11 mouse cellular contexts compared by ENCODE assay signal in genomic region chr12:113101251-113101960, GRCm38 (mm10). TPM values are rescaled to one million over a fixed set of nuclear protein-coding genes. Genes with fewer than 3 reads are reported as not detected.
DNase-seq lines count a peak whose midpoint lies in the region; ATAC-seq lines count a peak whose summit lies in the region.
"Had no signal": no experiment of that assay in that cellular context is flagged by ENCODE, and none has a peak within 500 bp of the region (broad histone marks: within the 10 kb centered on the region; RNA-seq: fewer than 3 reads in every experiment).

No protein-coding gene starts in this region.

- no peaks in the 10 kb centered on the region for H3K27me3 ChIP-seq in hindbrain, embryonic 13.5 days
- no peaks in the 10 kb centered on the region for H3K27me3 ChIP-seq in hindbrain, embryonic 11.5 days (ENCODE audit: control insufficient read depth, insufficient read depth, low read length)
- no peaks in the 10 kb centered on the region for H3K27me3 ChIP-seq in neural tube, embryonic 13.5 days
- no peaks in the 10 kb centered on the region for H3K27me3 ChIP-seq in embryonic facial prominence, embryonic 13.5 days
- no peaks in the 10 kb centered on the region for H3K27me3 ChIP-seq in liver, embryonic 16.5 days (ENCODE audit: control insufficient read depth, insufficient read depth, low read depth, low read length)
- H3K27me3 ChIP-seq: intestine, embryonic 15.5 days had no signal

- no peak overlapping the region for H3K9ac ChIP-seq in hindbrain, embryonic 13.5 days
- H3K9ac ChIP-seq in hindbrain, embryonic 11.5 days (ENCODE audit: low read depth, low read length) = no peak overlapping the region
- H3K9ac ChIP-seq in neural tube, embryonic 13.5 days = 0 out of 2 replicates have a peak overlapping the region, but pooled peaks have one; percentile 45
- H3K9ac ChIP-seq in embryonic facial prominence, embryonic 13.5 days = peak overlapping the region; percentile 1; the same call in 1 of the 2 replicates
- no peak overlapping the region for H3K9ac ChIP-seq in liver, embryonic 16.5 days (ENCODE audit: low read depth, low read length)
- H3K9ac ChIP-seq: forebrain, postnatal 0 days had no signal

- peaks cover 5% of the 10 kb centered on the region; the same call in 1 of the 2 replicates for H3K36me3 ChIP-seq in hindbrain, embryonic 13.5 days
- no peaks in the 10 kb centered on the region for H3K36me3 ChIP-seq in hindbrain, embryonic 11.5 days (ENCODE audit: control insufficient read depth, insufficient read depth, low read length)
- no peaks in the 10 kb centered on the region for H3K36me3 ChIP-seq in neural tube, embryonic 13.5 days
- peaks cover 37% of the 10 kb centered on the region for H3K36me3 ChIP-seq in embryonic facial prominence, embryonic 13.5 days
- H3K36me3 ChIP-seq in liver, embryonic 16.5 days (ENCODE audit: control insufficient read depth, insufficient read depth) = no peaks in the 10 kb centered on the region
- H3K36me3 ChIP-seq: intestine, embryonic 15.5 days had no signal

- 87% methylated on average over 9 of the region's 9 CpGs for WGBS in hindbrain, embryonic 13.5 days
- WGBS in hindbrain, embryonic 11.5 days = 84% methylated on average over 9 of the region's 9 CpGs
- WGBS in neural tube, embryonic 13.5 days = 88% methylated on average over 9 of the region's 9 CpGs
- 80% methylated on average over 9 of the region's 9 CpGs for WGBS in embryonic facial prominence, embryonic 13.5 days
- WGBS in liver, embryonic 16.5 days (ENCODE audit: insufficient replicate concordance) = 64% methylated on average over 9 of the region's 9 CpGs

- H3K4me2 ChIP-seq in hindbrain, embryonic 13.5 days = no peak overlapping the region
- no peak overlapping the region for H3K4me2 ChIP-seq in hindbrain, embryonic 11.5 days (replicated peaks; ENCODE audit: low read depth, low read length)
- H3K4me2 ChIP-seq in neural tube, embryonic 13.5 days = no peak overlapping the region
- H3K4me2 ChIP-seq in embryonic facial prominence, embryonic 13.5 days = no peak overlapping the region
- no peak overlapping the region for H3K4me2 ChIP-seq in liver, embryonic 16.5 days (ENCODE audit: low read depth, low read length)
- H3K4me2 ChIP-seq: intestine, embryonic 15.5 days had no signal

- no peak for ATAC-seq in hindbrain, embryonic 13.5 days (ENCODE audit: low FRiP score)
- ATAC-seq in hindbrain, embryonic 11.5 days (ENCODE audit: low FRiP score) = no peak
- ATAC-seq in neural tube, embryonic 13.5 days (ENCODE audit: low read depth) = no peak
- ATAC-seq in embryonic facial prominence, embryonic 13.5 days (ENCODE audit: insufficient number of reproducible peaks, insufficient read depth, low FRiP score, low TSS enrichment, low read depth) = no peak
- no peak for ATAC-seq in liver, embryonic 16.5 days (ENCODE audit: low read depth)
- ATAC-seq: forebrain, postnatal 0 days; intestine, embryonic 15.5 days had no signal

- no peaks in the 10 kb centered on the region for H3K9me3 ChIP-seq in hindbrain, embryonic 13.5 days
- H3K9me3 ChIP-seq in hindbrain, embryonic 11.5 days (ENCODE audit: control insufficient read depth, low read length) = no peaks in the 10 kb centered on the region
- no peaks in the 10 kb centered on the region for H3K9me3 ChIP-seq in neural tube, embryonic 13.5 days
- peaks cover 4% of the 10 kb centered on the region; the same call in 1 of the 2 replicates for H3K9me3 ChIP-seq in embryonic facial prominence, embryonic 13.5 days
- H3K9me3 ChIP-seq in liver, embryonic 16.5 days (replicated peaks; ENCODE audit: control insufficient read depth, low read length) = no peaks in the 10 kb centered on the region
- H3K9me3 ChIP-seq: intestine, embryonic 15.5 days had no signal

- no peak overlapping the region for H3K4me3 ChIP-seq in hindbrain, embryonic 13.5 days
- no peak overlapping the region for H3K4me3 ChIP-seq in hindbrain, embryonic 11.5 days (ENCODE audit: low read depth, low read length)
- H3K4me3 ChIP-seq in neural tube, embryonic 13.5 days = no peak overlapping the region
- no peak overlapping the region for H3K4me3 ChIP-seq in embryonic facial prominence, embryonic 13.5 days
- H3K4me3 ChIP-seq in liver, embryonic 16.5 days (ENCODE audit: low read depth, low read length) = no peak overlapping the region
- H3K4me3 ChIP-seq: intestine, embryonic 15.5 days had no signal

- H3K27ac ChIP-seq in hindbrain, embryonic 13.5 days = peak overlapping the region; percentile 35; the same call in 1 of the 2 replicates
- H3K27ac ChIP-seq in hindbrain, embryonic 11.5 days (ENCODE audit: low read depth, low read length) = no peak overlapping the region
- 0 out of 2 replicates have a peak overlapping the region, but pooled peaks have one; percentile 9 for H3K27ac ChIP-seq in neural tube, embryonic 13.5 days (replicated peaks)
- no peak overlapping the region for H3K27ac ChIP-seq in embryonic facial prominence, embryonic 13.5 days
- H3K27ac ChIP-seq in liver, embryonic 16.5 days (ENCODE audit: low read length) = peak overlapping the region; percentile 15; the same call in 1 of the 2 replicates
- H3K27ac ChIP-seq: intestine, embryonic 15.5 days; macrophage had no signal

- DNase-seq in hindbrain, embryonic 11.5 days (ENCODE audit: low spot score) = no peak
- DNase-seq in neural tube, embryonic 10.5 days (ENCODE audit: extremely low spot score, low spot score) = no peak
- DNase-seq in ovary, postnatal 36 days (ENCODE audit: low spot score) = no peak
- DNase-seq in layer of hippocampus, adult 11-12 months (ENCODE audit: low spot score) = no peak
- DNase-seq: forebrain, postnatal 0 days had no signal

- peaks cover 68% of the 10 kb centered on the region for H3K4me1 ChIP-seq in hindbrain, embryonic 13.5 days (replicated peaks)
- peaks cover 2% of the 10 kb centered on the region for H3K4me1 ChIP-seq in hindbrain, embryonic 11.5 days (replicated peaks; ENCODE audit: control insufficient read depth, insufficient read depth, low read length)
- peaks cover 60% of the 10 kb centered on the region for H3K4me1 ChIP-seq in neural tube, embryonic 13.5 days (replicated peaks)
- peaks cover 42% of the 10 kb centered on the region for H3K4me1 ChIP-seq in embryonic facial prominence, embryonic 13.5 days
- H3K4me1 ChIP-seq in liver, embryonic 16.5 days (ENCODE audit: control insufficient read depth, low read depth, low read length) = peaks cover 61% of the 10 kb centered on the region

RNA-seq across cellular contexts. Expression of gene Mta1, which starts 3.3 kb away (rescaled TPM):
- 13.7 and 16.6 TPM in 2 replicates for polyA plus RNA-seq in hindbrain, embryonic 13.5 days (2015; fragmentation: Nextera tagmentation; extraction: Ambion mirVana)
- 17.2 and 19.4 TPM in 2 replicates for polyA plus RNA-seq in hindbrain, embryonic 11.5 days (2014; fragmentation: Nextera tagmentation; extraction: Ambion mirVana)
- 14.8 and 15.1 TPM in 2 replicates for polyA plus RNA-seq in neural tube, embryonic 13.5 days (2015; fragmentation: Nextera tagmentation; extraction: Ambion mirVana)
- polyA plus RNA-seq in embryonic facial prominence, embryonic 13.5 days (2015; fragmentation: Nextera tagmentation; extraction: Ambion mirVana) = 18.5 and 18.6 TPM in 2 replicates
- polyA plus RNA-seq in liver, embryonic 16.5 days (2015; fragmentation: Nextera tagmentation; extraction: Ambion mirVana) = 3.4 and 3.5 TPM in 2 replicates

RNA-seq across cellular contexts. Expression of gene Tex22, which starts 27.1 kb away (rescaled TPM):
- 0.40 TPM in 1 of 2 replicates, not detected in the other for polyA plus RNA-seq in hindbrain, embryonic 13.5 days (2015; fragmentation: Nextera tagmentation; extraction: Ambion mirVana)
- polyA plus RNA-seq in hindbrain, embryonic 11.5 days (2014; fragmentation: Nextera tagmentation; extraction: Ambion mirVana) = 0.26 TPM in 1 of 2 replicates, not detected in the other
- not detected in 2 replicates for polyA plus RNA-seq in neural tube, embryonic 13.5 days (2015; fragmentation: Nextera tagmentation; extraction: Ambion mirVana)
- not detected in 2 replicates for polyA plus RNA-seq in embryonic facial prominence, embryonic 13.5 days (2015; fragmentation: Nextera tagmentation; extraction: Ambion mirVana)
- polyA plus RNA-seq in liver, embryonic 16.5 days (2015; fragmentation: Nextera tagmentation; extraction: Ambion mirVana) = not detected in 2 replicates
- polyA plus RNA-seq: forebrain, postnatal 0 days; intestine, embryonic 15.5 days; macrophage had no signal

RNA-seq across cellular contexts. Expression of gene Crip2, which starts 38.6 kb away (rescaled TPM):
- 324 and 347 TPM in 2 replicates for polyA plus RNA-seq in hindbrain, embryonic 13.5 days (2015; fragmentation: Nextera tagmentation; extraction: Ambion mirVana)
- 208 TPM in 2 replicates for polyA plus RNA-seq in hindbrain, embryonic 11.5 days (2014; fragmentation: Nextera tagmentation; extraction: Ambion mirVana)
- polyA plus RNA-seq in neural tube, embryonic 13.5 days (2015; fragmentation: Nextera tagmentation; extraction: Ambion mirVana) = 301 and 350 TPM in 2 replicates
- 63.4 and 72.3 TPM in 2 replicates for polyA plus RNA-seq in embryonic facial prominence, embryonic 13.5 days (2015; fragmentation: Nextera tagmentation; extraction: Ambion mirVana)
- 41.6 and 43.8 TPM in 2 replicates for polyA plus RNA-seq in liver, embryonic 16.5 days (2015; fragmentation: Nextera tagmentation; extraction: Ambion mirVana)

RNA-seq across cellular contexts. Expression of gene Crip1, which starts 44.7 kb away (rescaled TPM):
- 47.1 and 48.0 TPM in 2 replicates for polyA plus RNA-seq in hindbrain, embryonic 13.5 days (2015; fragmentation: Nextera tagmentation; extraction: Ambion mirVana)
- polyA plus RNA-seq in hindbrain, embryonic 11.5 days (2014; fragmentation: Nextera tagmentation; extraction: Ambion mirVana) = 76.0 and 84.7 TPM in 2 replicates
- 66.3 and 74.9 TPM in 2 replicates for polyA plus RNA-seq in neural tube, embryonic 13.5 days (2015; fragmentation: Nextera tagmentation; extraction: Ambion mirVana)
- polyA plus RNA-seq in embryonic facial prominence, embryonic 13.5 days (2015; fragmentation: Nextera tagmentation; extraction: Ambion mirVana) = 224 and 230 TPM in 2 replicates
- polyA plus RNA-seq in liver, embryonic 16.5 days (2015; fragmentation: Nextera tagmentation; extraction: Ambion mirVana) = 97.4 and 102 TPM in 2 replicates

RNA-seq across cellular contexts. Expression of gene Tedc1, which starts 54.8 kb away (rescaled TPM):
- polyA plus RNA-seq in hindbrain, embryonic 13.5 days (2015; fragmentation: Nextera tagmentation; extraction: Ambion mirVana) = 19.9 and 20.7 TPM in 2 replicates
- polyA plus RNA-seq in hindbrain, embryonic 11.5 days (2014; fragmentation: Nextera tagmentation; extraction: Ambion mirVana) = 28.8 and 31.4 TPM in 2 replicates
- polyA plus RNA-seq in neural tube, embryonic 13.5 days (2015; fragmentation: Nextera tagmentation; extraction: Ambion mirVana) = 17.1 and 18.7 TPM in 2 replicates
- polyA plus RNA-seq in embryonic facial prominence, embryonic 13.5 days (2015; fragmentation: Nextera tagmentation; extraction: Ambion mirVana) = 32.0 and 33.9 TPM in 2 replicates
- 9.1 and 9.2 TPM in 2 replicates for polyA plus RNA-seq in liver, embryonic 16.5 days (2015; fragmentation: Nextera tagmentation; extraction: Ambion mirVana)

Comparison
In these comparisons a context has a peak if more than half of its experiments do, and no peak if none do; other contexts are left out.
1. H3K27ac ChIP-seq: peak in hindbrain, embryonic 13.5 days (single experiment), neural tube, embryonic 13.5 days (single experiment) and liver, embryonic 16.5 days (single experiment); none in hindbrain, embryonic 11.5 days (single experiment) and embryonic facial prominence, embryonic 13.5 days (single experiment).
2. H3K9ac ChIP-seq: peak in neural tube, embryonic 13.5 days (single experiment) and embryonic facial prominence, embryonic 13.5 days (single experiment); none in hindbrain, embryonic 13.5 days (single experiment), hindbrain, embryonic 11.5 days (single experiment) and liver, embryonic 16.5 days (single experiment).